Mouse (Mus musculus) liver, embryonic 14.5 days (tissue): ENCODE results near the gene Kcnh6.

ENCODE experiments used
- CTCF ChIP-seq: IDR thresholded peaks from 2 replicates; pipeline ENCODE4 v1.5.1; 2016; ENCODE audit warnings: antibody characterized with exemption, low read depth, control low read depth
- EP300 ChIP-seq: IDR thresholded peaks from 2 replicates; pipeline ENCODE4 v1.6.1; 2016; ENCODE audit warnings: antibody characterized with exemption, low read depth

DNA sequence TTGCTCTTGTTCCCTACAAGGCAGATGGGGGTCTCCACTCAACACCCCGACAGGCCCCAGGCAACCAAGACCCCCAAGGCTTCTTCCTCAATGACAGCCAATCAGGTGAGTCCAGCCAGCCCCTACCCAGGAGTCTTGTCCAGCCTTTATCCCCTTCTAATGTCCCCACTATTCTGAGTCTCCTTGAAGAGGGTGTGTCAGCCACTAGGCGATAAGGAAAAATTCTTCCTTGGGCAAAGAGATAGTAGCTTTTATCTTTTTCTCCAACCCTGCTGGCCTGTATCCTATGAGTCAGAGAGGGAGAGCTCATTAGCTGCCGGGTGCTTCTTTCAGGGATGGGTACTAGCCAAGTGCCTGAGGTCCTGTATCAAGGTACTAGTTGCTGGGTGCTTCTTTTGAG is 17.9 kb downstream of the Kcnh6 start:
- no peak for TF ChIP-seq CTCF
- TF ChIP-seq EP300, result no peak; the same call in none of the 2 replicates
